Mouse (Mus musculus): ENCODE data around the gene Olfr943. TPM values are rescaled to one million over a fixed set of nuclear protein-coding genes. Genes with fewer than 3 reads are reported as not detected.

The Olfr943 gene
- not detected in 2 replicates for polyA plus RNA-seq (2012; rRNA removed)

DNA sequence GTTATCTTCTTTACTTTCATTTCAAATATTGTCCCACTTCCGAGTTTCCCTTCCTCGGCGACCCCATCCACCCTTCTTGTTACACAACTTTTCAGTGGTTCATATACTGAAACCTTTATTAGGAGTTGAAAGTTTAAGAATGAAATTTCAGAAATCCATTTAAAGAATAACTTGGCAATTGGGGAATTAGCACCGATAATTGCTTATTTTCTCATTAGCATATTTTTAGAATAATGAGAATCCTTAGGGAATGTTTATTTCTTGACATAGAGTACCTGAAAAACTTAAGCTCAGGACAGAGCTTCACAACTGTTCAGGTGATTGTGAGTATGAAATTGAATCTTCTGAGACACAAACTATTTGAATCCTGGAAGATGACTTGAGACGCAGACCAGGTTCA lies at the start of gene Olfr943:
TSS of gene Olfr943 (plus strand) at position 301 of the 400 bp plus-strand sequence.

DNA sequence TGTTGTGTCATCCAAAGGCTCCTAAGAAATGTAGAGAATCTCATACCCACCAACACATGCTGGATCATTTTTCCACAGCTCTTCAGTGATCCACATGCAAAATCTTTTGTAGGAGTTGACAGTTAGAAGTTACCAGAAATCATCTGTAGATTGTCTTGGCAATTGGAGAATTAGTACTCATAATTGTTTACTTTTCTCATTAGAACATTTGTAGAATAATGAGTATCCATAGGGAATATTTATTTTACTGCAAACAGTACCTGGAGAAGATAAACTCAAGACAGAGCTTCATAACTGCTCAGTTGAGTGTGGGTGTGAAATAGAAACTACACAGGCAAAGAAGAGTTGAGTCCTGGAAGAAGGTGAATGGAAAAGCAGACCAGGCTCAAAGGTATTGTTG lies 38.3 kb upstream of the Olfr943 start, which contains the start of gene Olfr27:
TSS of gene Olfr27 (plus strand) at position 301 of the 400 bp plus-strand sequence.

DNA sequence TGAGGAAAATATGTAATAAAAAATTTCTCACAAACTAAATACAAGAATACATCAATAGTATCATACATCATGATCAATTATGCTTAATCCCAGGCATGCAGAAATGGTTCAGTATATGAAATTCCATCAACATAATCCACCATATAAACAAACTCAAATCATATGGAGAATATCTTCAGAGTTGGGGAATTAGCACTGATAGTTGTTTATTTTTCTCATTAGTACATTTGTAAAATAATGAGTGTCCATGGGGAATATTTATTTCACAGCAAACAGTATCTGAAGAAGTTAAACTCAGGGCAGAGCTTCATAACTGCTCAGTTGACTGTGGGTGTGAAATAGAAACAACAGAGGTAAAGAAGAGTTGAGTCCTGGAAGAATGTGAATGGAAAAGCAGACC lies 35.5 kb downstream of the Olfr943 start, which contains the start of gene Olfr944:
TSS of gene Olfr944 (plus strand) at position 301 of the 400 bp plus-strand sequence.

Other genes with a start within 250 kb of the Olfr943 start
- gene Olfr930, start 236.5 kb upstream of the Olfr943 start, polyA plus RNA-seq (2012; rRNA removed), result not detected in 2 replicates
- not detected in 2 replicates for gene Olfr933, start 194.0 kb upstream of the Olfr943 start, polyA plus RNA-seq (2012; rRNA removed)
- not detected in 2 replicates for gene Olfr934, start 178.0 kb upstream of the Olfr943 start, polyA plus RNA-seq (2012; rRNA removed)
- not detected in 2 replicates for gene Olfr935, start 166.6 kb upstream of the Olfr943 start, polyA plus RNA-seq (2012; rRNA removed)
- gene Olfr146, start 142.9 kb upstream of the Olfr943 start, polyA plus RNA-seq (2012; rRNA removed), result not detected in 2 replicates
- not detected in 2 replicates for gene Olfr937, start 101.4 kb upstream of the Olfr943 start, polyA plus RNA-seq (2012; rRNA removed)
- not detected in 2 replicates for gene Olfr938, start 87.4 kb upstream of the Olfr943 start, polyA plus RNA-seq (2012; rRNA removed)
- not detected in 2 replicates for gene Olfr27, start 38.2 kb upstream of the Olfr943 start, polyA plus RNA-seq (2012; rRNA removed)
- gene Olfr944, start 35.6 kb downstream of the Olfr943 start, polyA plus RNA-seq (2012; rRNA removed), result not detected in 2 replicates
- gene Olfr1537, start 83.7 kb downstream of the Olfr943 start, polyA plus RNA-seq (2012; rRNA removed), result not detected in 2 replicates
- not detected in 2 replicates for gene Olfr945, start 110.5 kb downstream of the Olfr943 start, polyA plus RNA-seq (2012; rRNA removed)
- not detected in 2 replicates for gene Olfr948, start 159.7 kb downstream of the Olfr943 start, polyA plus RNA-seq (2012; rRNA removed)
- gene Olfr951, start 221.1 kb downstream of the Olfr943 start, polyA plus RNA-seq (2012; rRNA removed), result not detected in 2 replicates

Data from central nervous system, embryonic 14 days (tissue).